20 mouse cellular contexts compared by ENCODE assay signal in the genomic region with DNA sequence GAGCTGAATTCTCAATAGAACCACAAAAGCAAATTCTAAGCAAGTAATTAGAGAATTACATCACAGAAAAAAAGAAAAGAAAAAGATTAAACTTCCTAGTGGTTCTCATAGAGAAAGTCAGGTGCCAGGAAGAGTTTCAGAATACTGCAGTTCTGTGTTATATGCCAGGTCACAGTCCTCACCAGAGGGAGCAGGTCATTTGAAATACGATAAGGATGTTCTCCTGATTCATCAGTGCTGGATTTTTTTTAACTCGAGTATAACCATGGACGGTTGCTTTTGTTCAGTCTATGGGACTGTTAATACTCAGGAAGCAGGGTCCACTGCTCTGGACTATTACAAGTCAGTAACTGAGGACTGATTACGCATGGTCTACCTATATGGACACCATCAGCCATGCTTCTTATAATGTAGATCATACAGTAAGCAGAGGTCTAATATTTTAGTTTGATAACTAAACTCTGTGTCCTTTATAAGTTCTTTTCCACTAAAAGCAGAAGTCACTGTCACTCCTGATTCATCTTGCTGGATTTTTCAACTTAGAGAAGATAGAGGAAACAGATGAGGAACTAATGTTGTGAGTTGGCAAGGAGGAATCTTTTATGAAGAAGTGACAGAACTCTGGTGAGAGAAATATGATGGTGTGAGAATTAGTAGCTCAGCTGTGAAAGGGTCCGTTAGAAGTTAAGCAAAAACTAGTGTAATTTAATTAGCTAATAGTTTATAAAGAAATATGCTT. TPM values are rescaled to one million over a fixed set of nuclear protein-coding genes. Genes with fewer than 3 reads are reported as not detected.
DNase-seq lines count a peak whose midpoint lies in the region; ATAC-seq and TF ChIP-seq lines count a peak whose summit lies in the region.
"Had no signal": no experiment of that assay in that cellular context is flagged by ENCODE, and none has a peak within 500 bp of the region (broad histone marks: within the 10 kb centered on the region; RNA-seq: fewer than 3 reads in every experiment).

No protein-coding gene starts in this region.

- H3K4me2 ChIP-seq in kidney, embryonic 15.5 days: no peak overlapping the region
- H3K4me2 ChIP-seq: embryonic facial prominence, embryonic 12.5 days; forebrain, embryonic 15.5 days; heart, embryonic 13.5 days; hindbrain, embryonic 12.5 days had no signal

- H3K27ac ChIP-seq in kidney, embryonic 15.5 days: peak overlapping the region; percentile 46
- H3K27ac ChIP-seq in MEL (ENCODE audit: control insufficient read depth, low read depth, low read length) (no peak overlapping the region), macrophage (peak overlapping the region; percentile 94)
- peak overlapping the region; percentile 96 for H3K27ac ChIP-seq in bone marrow macrophage, adult 2 months (ENCODE audit: insufficient read depth, low read depth, low read length)
- H3K27ac ChIP-seq: embryonic facial prominence, embryonic 12.5 days; forebrain, embryonic 15.5 days; heart, embryonic 13.5 days; hindbrain, embryonic 12.5 days had no signal

- H3K36me3 ChIP-seq in kidney, embryonic 15.5 days: peaks cover 67% of the 10 kb centered on the region
- peaks cover 17 to 39% of the 10 kb centered on the region in 2 experiments for H3K36me3 ChIP-seq in MEL (ENCODE audit: control insufficient read depth in 1 of 2, insufficient read depth in 2 of 2, low read length in 2 of 2)
- H3K36me3 ChIP-seq in macrophage (ENCODE audit: inconsistent target): peaks cover 8% of the 10 kb centered on the region; the same call in 1 of the 2 replicates

- H3K9me3 ChIP-seq in kidney, embryonic 15.5 days (replicated peaks): no peaks in the 10 kb centered on the region
- H3K9me3 ChIP-seq in MEL (replicated peaks; ENCODE audit: insufficient read depth, low read length): no peaks in the 10 kb centered on the region
- H3K9me3 ChIP-seq: embryonic facial prominence, embryonic 12.5 days; forebrain, embryonic 15.5 days; heart, embryonic 13.5 days; hindbrain, embryonic 12.5 days had no signal

- peak; percentile 60; the same call in 1 of the 2 replicates for ATAC-seq in kidney, embryonic 15.5 days (replicated peaks; ENCODE audit: low FRiP score)
- ATAC-seq: forebrain, embryonic 15.5 days; hindbrain, embryonic 16.5 days; inflammation-experienced regulatory T-cells, adult 6 months had no signal

- no peak overlapping the region for H3K9ac ChIP-seq in kidney, embryonic 15.5 days
- no peak overlapping the region for H3K9ac ChIP-seq in MEL (ENCODE audit: control insufficient read depth, low read depth, low read length, poor library complexity, severe bottlenecking)
- H3K9ac ChIP-seq: embryonic facial prominence, embryonic 12.5 days; forebrain, embryonic 15.5 days; heart, embryonic 13.5 days; hindbrain, embryonic 12.5 days had no signal

- H3K79me2 ChIP-seq in MEL (ENCODE audit: control insufficient read depth, insufficient read depth, low read length, poor library complexity): no peaks in the 10 kb centered on the region
- H3K79me2 ChIP-seq in macrophage (ENCODE audit: inconsistent target): peaks cover 24% of the 10 kb centered on the region

- H3K4me1 ChIP-seq in kidney, embryonic 15.5 days: no peaks in the 10 kb centered on the region
- H3K4me1 ChIP-seq in MEL (ENCODE audit: control insufficient read depth in 1 of 2, insufficient read depth in 2 of 2, low read length in 2 of 2): no peaks in the 10 kb centered on the region
- peaks cover 36% of the 10 kb centered on the region for H3K4me1 ChIP-seq in bone marrow macrophage, adult 2 months (ENCODE audit: control insufficient read depth, insufficient read depth, low read length)
- H3K4me1 ChIP-seq: embryonic facial prominence, embryonic 12.5 days; forebrain, embryonic 15.5 days; heart, embryonic 13.5 days; hindbrain, embryonic 12.5 days had no signal

- TF ChIP-seq EP300 in MEL (IDR thresholded peaks at IDR 0.05; ENCODE audit: low read depth in 1 of 2, low read length in 2 of 2): peak in 1 of 2 experiments; percentile 55; a peak in 1 of 4 replicates

- TF ChIP-seq RAD21 in MEL (IDR thresholded peaks at IDR 0.05; ENCODE audit: low read depth, low read length): no peak

- TF ChIP-seq CTCF in MEL (IDR thresholded peaks at IDR 0.05 in 2 of 3, conservative IDR thresholded peaks at IDR 0.05 in 1 of 3; ENCODE audit: control insufficient read depth in 1 of 3, insufficient read depth in 1 of 3, low read depth in 2 of 3, low read length in 3 of 3, poor library complexity in 1 of 3, severe bottlenecking in 1 of 3): no peak
- no peak for TF ChIP-seq CTCF in bone marrow macrophage, adult 2 months (IDR thresholded peaks at IDR 0.05; ENCODE audit: low read depth, low read length)

- no peaks in the 10 kb centered on the region for H3K27me3 ChIP-seq in kidney, embryonic 15.5 days
- H3K27me3 ChIP-seq in MEL (ENCODE audit: control insufficient read depth in 1 of 2, insufficient read depth in 2 of 2, low read length in 2 of 2): no peaks in the 10 kb centered on the region
- H3K27me3 ChIP-seq: embryonic facial prominence, embryonic 12.5 days; forebrain, embryonic 15.5 days; heart, embryonic 13.5 days; hindbrain, embryonic 12.5 days had no signal

- H3K4me3 ChIP-seq in kidney, embryonic 15.5 days (replicated peaks): no peak overlapping the region
- H3K4me3 ChIP-seq in MEL (ENCODE audit: control insufficient read depth in 1 of 2, insufficient read depth in 1 of 2, low read depth in 2 of 2, low read length in 2 of 2) (no peak overlapping the region), macrophage (ENCODE audit: inconsistent target) (no peak overlapping the region)
- 0 out of 2 replicates have a peak overlapping the region, but pooled peaks have one; percentile 4 for H3K4me3 ChIP-seq in bone marrow macrophage, adult 2 months (ENCODE audit: insufficient read depth, low read length)
- H3K4me3 ChIP-seq: embryonic facial prominence, embryonic 12.5 days; forebrain, embryonic 15.5 days; heart, embryonic 13.5 days; hindbrain, embryonic 12.5 days had no signal

- no peak for DNase-seq in kidney, postnatal 14 days
- peak; percentile 70 for DNase-seq in MEL (ENCODE audit: low read depth, low spot score)
- DNase-seq in urinary bladder, postnatal 36 days (ENCODE audit: low spot score in 2 of 2): no peak
- no peak for DNase-seq in adrenal gland, postnatal 36 days
- no peak for DNase-seq in embryo, embryonic 9.5 days (ENCODE audit: extremely low spot score)
- DNase-seq: adrenal gland, postnatal 10 days; cerebellum, adult 2 months; cerebellum, postnatal 10 days; embryo, embryonic 11 days; gastrocnemius, postnatal 14 days; heart, postnatal 36 days had no signal

- no peak for TF ChIP-seq POLR2A in MEL (IDR thresholded peaks at IDR 0.05; ENCODE audit: control insufficient read depth in 1 of 2, insufficient read depth in 1 of 2, low read depth in 1 of 2, low read length in 2 of 2, poor library complexity in 1 of 2)
- no peak for TF ChIP-seq POLR2A in bone marrow macrophage, adult 2 months (IDR thresholded peaks at IDR 0.05; ENCODE audit: borderline replicate concordance, low read depth, low read length)

- 70% methylated on average over 5 of the region's 5 CpGs for WGBS in kidney, embryonic 15.5 days
- WGBS in macrophage (ENCODE audit: missing documents): 68% methylated on average over 4 of the region's 5 CpGs

TF ChIP-seq in MEL, 35 proteins besides CTCF, POLR2A, EP300 and RAD21:
- TF ChIP-seq NELFE (IDR thresholded peaks at IDR 0.05; ENCODE audit: low read depth, low read length) (no peak), GATA1 (IDR thresholded peaks at IDR 0.05; ENCODE audit: low read depth, low read length) (no peak), TAL1 (IDR thresholded peaks at IDR 0.05; ENCODE audit: low read length) (no peak), MYB (IDR thresholded peaks at IDR 0.05; ENCODE audit: low read depth, low read length) (no peak), USF2 (IDR thresholded peaks at IDR 0.05; ENCODE audit: borderline replicate concordance in 1 of 2, insufficient read depth in 1 of 2, low read depth in 1 of 2, low read length in 2 of 2) (no peak), SMC3 (IDR thresholded peaks at IDR 0.05; ENCODE audit: low read depth, low read length) (0 out of 2 replicates have a peak, but pooled peaks have one; percentile 5), CHD1 (IDR thresholded peaks at IDR 0.05; ENCODE audit: low read depth, low read length) (no peak), ELF1 (IDR thresholded peaks at IDR 0.05; ENCODE audit: low read depth, low read length) (no peak), MAFK (IDR thresholded peaks at IDR 0.05; ENCODE audit: borderline replicate concordance, low read depth, low read length) (no peak), SIN3A (IDR thresholded peaks at IDR 0.05; ENCODE audit: low read length) (peak; percentile 35; the same call in 1 of the 2 replicates), RCOR1 (IDR thresholded peaks at IDR 0.05; ENCODE audit: low read depth, low read length) (peak; percentile 62), KAT2A (conservative IDR thresholded peaks at IDR 0.05; ENCODE audit: low read depth, low read length) (0 out of 2 replicates have a peak, but pooled peaks have one; percentile 14), ETS1 (IDR thresholded peaks at IDR 0.05; ENCODE audit: low read depth, low read length) (no peak), POLR2AphosphoS5 (IDR thresholded peaks at IDR 0.05; ENCODE audit: borderline replicate concordance, low read depth, low read length) (no peak), HCFC1 (IDR thresholded peaks at IDR 0.05; ENCODE audit: low read depth, low read length) (no peak), MXI1 (IDR thresholded peaks at IDR 0.05; ENCODE audit: low read depth, low read length) (no peak), POLR2AphosphoS2 (IDR thresholded peaks at IDR 0.05; ENCODE audit: low read length) (no peak)
TF ChIP-seq in MEL: peak in this region for 4.

RNA-seq across cellular contexts. Expression of a gene that starts 33.5 kb away (rescaled TPM):
- polyA plus RNA-seq in kidney, embryonic 15.5 days (2015; fragmentation: Nextera tagmentation; extraction: Ambion mirVana): 1.4 and 1.5 TPM in 2 replicates
- not detected in 2 replicates for total RNA-seq in MEL (2012; rRNA removed)
- polyA plus RNA-seq in MEL (2012; ENCODE audit: insufficient read depth in 1 of 2, insufficient read length in 2 of 2, low read depth in 1 of 2, low replicate concordance in 2 of 2, missing spikeins in 1 of 2) (not detected), macrophage (2018) (28.4 to 79.0 TPM (median 38.4 TPM) in 3 replicates)
- 56.0 and 57.9 TPM in 2 replicates for polyA plus RNA-seq in bone marrow macrophage, adult 2 months (2012; ENCODE audit: insufficient read depth, insufficient read length, missing spikeins)
- 100 to 1,000 TPM in 17 of 26 experiments, 10 to 100 TPM in 9; 39.4 to 264 (median 122) TPM for total RNA-seq in macrophage (2018; cell fraction: chromatin; rRNA removed)
- total RNA-seq in macrophage (2018; cell fraction: cytosol; rRNA removed): 10 to 100 TPM; 40.7 to 78.8 (median 58.0) TPM
- 100 to 1,000 TPM in 16 of 26 experiments, 10 to 100 TPM in 10; 44.9 to 308 (median 112) TPM for total RNA-seq in macrophage (2018; cell fraction: nucleus; rRNA removed)
- 1 to 10 TPM; 2.2 to 3.3 TPM for total RNA-seq in adrenal gland, postnatal 36 days (2021)
- polyA plus RNA-seq: inflammation-experienced regulatory T-cells, adult 6 months had no signal

Comparison
In these comparisons a context has a peak if more than half of its experiments do, and no peak if none do; other contexts are left out.
1. RNA of a gene that starts 33.5 kb away (polyA plus RNA-seq): 56.0 to 57.9 TPM in bone marrow macrophage, adult 2 months and 28.4 to 79.0 TPM in macrophage; 1.4 to 1.5 TPM in kidney, embryonic 15.5 days and not detected in MEL; every median in the first group is over 10 times any median in the second.